ENCODE assay signal across 30 mouse cellular contexts in the genomic region with DNA sequence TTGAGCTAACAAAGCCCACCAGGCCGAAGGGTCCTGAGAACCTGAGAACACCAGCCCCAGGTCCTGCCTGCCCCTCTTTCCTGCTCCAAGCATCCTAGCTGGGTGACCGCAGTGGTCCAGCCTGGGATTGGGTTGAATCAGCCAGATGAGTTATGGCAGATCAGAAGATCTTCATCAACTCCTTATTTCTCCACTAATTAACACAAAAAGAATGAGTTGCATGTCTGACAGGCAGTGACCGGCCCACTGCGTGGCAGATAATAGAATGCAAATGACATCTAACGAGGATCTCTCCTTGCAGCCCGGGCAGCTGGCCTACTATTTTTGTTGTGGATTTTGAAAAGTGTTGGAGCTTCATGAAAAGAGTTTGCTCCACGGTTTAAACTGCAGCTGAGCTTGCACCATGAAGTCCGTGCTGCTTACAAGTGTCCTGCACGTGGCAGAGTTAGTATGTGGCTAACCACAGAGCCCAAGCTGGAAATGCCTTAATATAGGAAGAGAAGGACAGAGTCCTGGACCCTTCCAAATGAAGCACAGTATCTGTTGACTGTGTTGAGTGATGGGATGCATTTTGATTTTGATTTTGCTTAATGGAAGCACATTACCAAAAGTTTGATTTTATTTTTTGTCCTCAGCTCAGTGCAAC.
DNase-seq lines count a peak whose midpoint lies in the region; ATAC-seq and TF ChIP-seq lines count a peak whose summit lies in the region.
"Had no signal": no experiment of that assay in that cellular context is flagged by ENCODE, and none has a peak within 500 bp of the region (broad histone marks: within the 10 kb centered on the region; RNA-seq: fewer than 3 reads in every experiment).

No protein-coding gene starts in this region.

- no peaks in the 10 kb centered on the region for H3K36me3 ChIP-seq in forebrain, embryonic 11.5 days (ENCODE audit: control insufficient read depth, insufficient read depth, low read length)
- H3K36me3 ChIP-seq in forebrain, embryonic 16.5 days (ENCODE audit: control insufficient read depth, insufficient read depth) = no peaks in the 10 kb centered on the region
- no peaks in the 10 kb centered on the region for H3K36me3 ChIP-seq in forebrain, postnatal 0 days (ENCODE audit: insufficient read depth)
- H3K36me3 ChIP-seq: embryonic facial prominence, embryonic 12.5 days; heart, embryonic 15.5 days; hindbrain, embryonic 13.5 days; limb, embryonic 10.5 days; liver, embryonic 15.5 days; lung, embryonic 15.5 days; stomach, embryonic 15.5 days had no signal

- ATAC-seq in forebrain, embryonic 11.5 days (replicated peaks; ENCODE audit: low FRiP score) = no peak
- ATAC-seq in forebrain, embryonic 16.5 days = no peak
- no peak for ATAC-seq in forebrain, postnatal 0 days
- ATAC-seq: inflammation-experienced regulatory T-cells, adult 6 months had no signal

- no peaks in the 10 kb centered on the region for H3K9me3 ChIP-seq in forebrain, embryonic 11.5 days (ENCODE audit: control insufficient read depth, low read length)
- no peaks in the 10 kb centered on the region for H3K9me3 ChIP-seq in forebrain, embryonic 16.5 days (ENCODE audit: control insufficient read depth, low read length)
- H3K9me3 ChIP-seq in forebrain, postnatal 0 days (ENCODE audit: low read length) = no peaks in the 10 kb centered on the region
- H3K9me3 ChIP-seq: embryonic facial prominence, embryonic 12.5 days; heart, embryonic 15.5 days; hindbrain, embryonic 13.5 days; limb, embryonic 10.5 days; liver, embryonic 15.5 days; lung, embryonic 15.5 days; stomach, embryonic 15.5 days had no signal

- no peak overlapping the region for H3K9ac ChIP-seq in forebrain, embryonic 11.5 days (ENCODE audit: low read length)
- H3K9ac ChIP-seq in forebrain, embryonic 16.5 days (replicated peaks; ENCODE audit: low read depth, low read length) = no peak overlapping the region
- no peak overlapping the region for H3K9ac ChIP-seq in forebrain, postnatal 0 days
- H3K9ac ChIP-seq: embryonic facial prominence, embryonic 12.5 days; heart, embryonic 15.5 days; hindbrain, embryonic 13.5 days; liver, embryonic 15.5 days; lung, embryonic 15.5 days; stomach, embryonic 15.5 days had no signal

- peaks cover 4% of the 10 kb centered on the region; the same call in 1 of the 2 replicates for H3K4me1 ChIP-seq in forebrain, embryonic 11.5 days (replicated peaks; ENCODE audit: control insufficient read depth, insufficient read depth, low read length)
- H3K4me1 ChIP-seq in forebrain, embryonic 16.5 days (replicated peaks; ENCODE audit: control insufficient read depth, insufficient read depth, low read length) = no peaks in the 10 kb centered on the region; the same call in 1 of the 2 replicates
- no peaks in the 10 kb centered on the region for H3K4me1 ChIP-seq in forebrain, postnatal 0 days (ENCODE audit: insufficient read depth)
- H3K4me1 ChIP-seq: heart, embryonic 15.5 days; liver, embryonic 15.5 days; lung, embryonic 15.5 days; stomach, embryonic 15.5 days had no signal

- no peak overlapping the region for H3K4me3 ChIP-seq in forebrain, embryonic 11.5 days (ENCODE audit: low read depth, low read length)
- H3K4me3 ChIP-seq in forebrain, embryonic 16.5 days (replicated peaks; ENCODE audit: low read length) = no peak overlapping the region
- H3K4me3 ChIP-seq in forebrain, postnatal 0 days (ENCODE audit: low read depth, low read length) = no peak overlapping the region
- H3K4me3 ChIP-seq: embryonic facial prominence, embryonic 12.5 days; erythroblast, embryonic 14.5 days; heart, embryonic 15.5 days; hindbrain, embryonic 13.5 days; layer of hippocampus, adult 2 months; limb, embryonic 10.5 days; liver, embryonic 15.5 days; lung, embryonic 15.5 days; stomach, embryonic 15.5 days had no signal

- peak; percentile 53 for DNase-seq in forebrain, embryonic 11.5 days (ENCODE audit: low spot score)
- peak; percentile 21 to 36 for DNase-seq in right cerebral cortex, postnatal 10 days (ENCODE audit: low spot score in 2 of 2)
- no peak for DNase-seq in right cerebral cortex, postnatal 25 days
- peak; percentile 10 for DNase-seq in forebrain, postnatal 0 days
- no peak for DNase-seq in lung, postnatal 25 days (ENCODE audit: low spot score)
- DNase-seq in kidney, postnatal 25 days = no peak
- DNase-seq: adrenal gland, postnatal 14 days; cerebellum, adult 11 months; cerebellum, adult 9-11 months; gastrocnemius, postnatal 10 days; heart, adult 18-20 months; heart, postnatal 36 days; kidney, adult 18-20 months; liver; lung, postnatal 4 days; midbrain, embryonic 14.5 days; thymus, adult 18-20 months; thymus, postnatal 4 days had no signal

- WGBS in forebrain, embryonic 11.5 days = 32% methylated on average over 9 of the region's 9 CpGs
- WGBS in forebrain, embryonic 16.5 days = 9% methylated on average over 9 of the region's 9 CpGs
- 18% methylated on average over 9 of the region's 9 CpGs for WGBS in forebrain, postnatal 0 days

- no peak overlapping the region for H3K4me2 ChIP-seq in forebrain, embryonic 11.5 days (ENCODE audit: low read depth, low read length, severe bottlenecking)
- no peak overlapping the region for H3K4me2 ChIP-seq in forebrain, embryonic 16.5 days (ENCODE audit: low read length)
- H3K4me2 ChIP-seq in forebrain, postnatal 0 days (ENCODE audit: low read depth) = no peak overlapping the region
- H3K4me2 ChIP-seq: embryonic facial prominence, embryonic 12.5 days; heart, embryonic 15.5 days; hindbrain, embryonic 13.5 days; liver, embryonic 15.5 days; lung, embryonic 15.5 days; stomach, embryonic 15.5 days had no signal

- TF ChIP-seq CTCF in forebrain, postnatal 0 days (IDR thresholded peaks at IDR 0.05; ENCODE audit: low read depth) = no peak

- H3K27ac ChIP-seq in forebrain, embryonic 11.5 days (ENCODE audit: low read depth, low read length) = peak overlapping the region; percentile 26; the same call in 1 of the 2 replicates
- no peak overlapping the region for H3K27ac ChIP-seq in forebrain, embryonic 16.5 days (ENCODE audit: low read length)
- no peak overlapping the region for H3K27ac ChIP-seq in forebrain, postnatal 0 days (ENCODE audit: low read depth, low read length)
- H3K27ac ChIP-seq: embryonic facial prominence, embryonic 12.5 days; heart, embryonic 15.5 days; hindbrain, embryonic 13.5 days; kidney, postnatal 0 days; layer of hippocampus, adult 2 months; limb, embryonic 10.5 days; liver, embryonic 15.5 days; lung, embryonic 15.5 days; stomach, embryonic 15.5 days had no signal

- H3K27me3 ChIP-seq in forebrain, embryonic 11.5 days (ENCODE audit: control insufficient read depth, insufficient read depth, low read length) = no peaks in the 10 kb centered on the region
- H3K27me3 ChIP-seq in forebrain, embryonic 16.5 days (replicated peaks; ENCODE audit: control insufficient read depth, insufficient read depth, low read length) = no peaks in the 10 kb centered on the region
- no peaks in the 10 kb centered on the region for H3K27me3 ChIP-seq in forebrain, postnatal 0 days (ENCODE audit: insufficient read depth, low read length)
- H3K27me3 ChIP-seq: embryonic facial prominence, embryonic 12.5 days; heart, embryonic 15.5 days; hindbrain, embryonic 13.5 days; liver, embryonic 15.5 days; lung, embryonic 15.5 days; stomach, embryonic 15.5 days had no signal

Comparison
In these comparisons a context has a peak if more than half of its experiments do, and no peak if none do; other contexts are left out.
1. DNase-seq: peak in forebrain, embryonic 11.5 days (single experiment), right cerebral cortex, postnatal 10 days (2 of 2) and forebrain, postnatal 0 days (single experiment); none in right cerebral cortex, postnatal 25 days (single experiment), lung, postnatal 25 days (single experiment) and kidney, postnatal 25 days (0 of 2).